Mouse (Mus musculus) heart, adult 2 months (tissue): ENCODE results near the gene Nckap5.

Experiments
- CTCF ChIP-seq: fragments of 200-600 bp; IDR thresholded peaks from 2 replicates; pipeline ENCODE4 v1.8.1; 2022; ENCODE audit warnings: antibody characterized with exemption, mild to moderate bottlenecking, moderate library complexity
- EP300 ChIP-seq: fragments of 200-500 bp; IDR thresholded peaks from 2 replicates; pipeline ENCODE4 v1.6.1; 2011; ENCODE audit warnings: low read depth, low read length, control low read depth; ENCODE audit not compliant: insufficient read depth
- POLR2A ChIP-seq: fragments of 200-500 bp; IDR thresholded peaks from 2 replicates; pipeline ENCODE4 v1.6.1; 2011; ENCODE audit warnings: mild to moderate bottlenecking, low read depth, low read length, control low read depth; ENCODE audit not compliant: insufficient read depth

DNA sequence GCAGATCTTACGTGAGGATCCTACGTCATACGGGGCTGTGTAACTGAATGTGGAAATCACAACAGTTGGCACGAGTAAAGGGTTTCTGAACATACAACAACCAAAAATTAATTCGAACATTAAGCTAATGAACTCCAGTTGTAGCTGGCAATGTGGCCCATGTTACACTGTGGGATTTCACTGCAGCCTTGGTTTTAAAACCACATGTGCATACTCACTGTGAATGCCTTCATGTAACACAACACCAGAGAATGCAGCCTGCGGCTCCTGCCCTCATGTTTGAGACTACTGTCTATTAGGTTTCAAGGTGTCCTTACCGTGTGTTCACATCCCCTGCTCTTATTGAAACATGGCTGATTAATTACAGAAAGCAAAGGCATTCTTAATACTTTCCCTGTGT is 269.7 kb downstream of the Nckap5 start:
- TF ChIP-seq POLR2A, result no peak
- no peak for TF ChIP-seq CTCF
- no peak for TF ChIP-seq EP300
